Mouse (Mus musculus): Measurements from ENCODE around the gene Cops7a.

Gene Cops7a

DNA sequence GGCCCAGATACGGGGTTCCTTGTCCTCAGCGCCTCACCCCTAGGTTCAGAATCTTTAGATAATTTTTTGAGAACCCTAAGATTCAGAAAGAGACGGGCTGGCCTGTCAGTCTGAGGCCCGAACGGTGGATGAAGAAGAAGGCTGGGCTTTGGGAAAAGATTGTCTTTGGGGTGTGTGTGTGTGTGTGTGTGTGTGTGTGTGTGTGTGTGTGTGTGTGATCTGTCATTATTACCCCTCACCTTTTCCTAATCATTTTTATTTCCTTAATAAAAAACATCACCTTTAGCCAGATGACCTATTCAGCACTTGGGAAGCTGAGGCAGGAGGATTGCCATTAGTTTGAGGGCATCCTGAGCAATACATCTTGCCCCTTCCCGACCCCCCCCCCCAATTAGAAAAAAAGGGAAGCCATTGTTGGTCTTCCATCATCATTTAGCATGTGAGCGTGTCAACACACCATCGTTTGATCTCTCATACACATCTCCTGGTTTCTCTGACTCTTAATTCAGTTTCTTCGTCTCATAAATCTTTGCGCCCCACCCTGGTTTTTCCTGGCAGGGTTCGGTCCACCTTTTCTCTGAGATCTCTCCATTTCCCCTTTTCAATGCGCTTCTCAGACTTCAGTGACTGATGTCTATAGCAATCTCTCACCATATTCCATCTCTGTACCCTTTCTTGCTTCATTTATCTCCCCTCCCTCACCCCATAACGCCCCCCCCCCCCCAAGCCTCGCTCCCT, 46.3 kb downstream of the Cops7a start:
- DNase-seq (ENCODE audit: low spot score), result peak; percentile 67

DNA sequence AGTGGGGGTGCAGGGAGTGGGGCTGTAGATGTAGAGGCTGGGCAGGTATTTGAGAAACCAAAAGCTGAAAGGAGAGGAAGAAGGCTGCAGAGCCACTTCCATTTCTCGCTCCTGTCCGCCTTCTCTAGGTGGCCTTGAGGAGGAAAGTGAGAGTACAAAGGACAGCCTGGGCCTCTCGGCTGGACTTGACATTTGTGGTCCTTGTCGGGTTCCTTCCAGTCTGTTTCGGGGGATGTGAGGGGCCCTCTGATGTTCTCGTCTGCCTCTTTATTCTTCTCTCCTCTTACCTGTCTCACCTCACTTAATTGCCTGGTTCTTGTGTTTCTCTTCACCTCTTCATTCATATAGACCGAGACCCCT, 47.0 kb downstream of the Cops7a start:
- DNase-seq (ENCODE audit: low spot score), result no peak

DNA sequence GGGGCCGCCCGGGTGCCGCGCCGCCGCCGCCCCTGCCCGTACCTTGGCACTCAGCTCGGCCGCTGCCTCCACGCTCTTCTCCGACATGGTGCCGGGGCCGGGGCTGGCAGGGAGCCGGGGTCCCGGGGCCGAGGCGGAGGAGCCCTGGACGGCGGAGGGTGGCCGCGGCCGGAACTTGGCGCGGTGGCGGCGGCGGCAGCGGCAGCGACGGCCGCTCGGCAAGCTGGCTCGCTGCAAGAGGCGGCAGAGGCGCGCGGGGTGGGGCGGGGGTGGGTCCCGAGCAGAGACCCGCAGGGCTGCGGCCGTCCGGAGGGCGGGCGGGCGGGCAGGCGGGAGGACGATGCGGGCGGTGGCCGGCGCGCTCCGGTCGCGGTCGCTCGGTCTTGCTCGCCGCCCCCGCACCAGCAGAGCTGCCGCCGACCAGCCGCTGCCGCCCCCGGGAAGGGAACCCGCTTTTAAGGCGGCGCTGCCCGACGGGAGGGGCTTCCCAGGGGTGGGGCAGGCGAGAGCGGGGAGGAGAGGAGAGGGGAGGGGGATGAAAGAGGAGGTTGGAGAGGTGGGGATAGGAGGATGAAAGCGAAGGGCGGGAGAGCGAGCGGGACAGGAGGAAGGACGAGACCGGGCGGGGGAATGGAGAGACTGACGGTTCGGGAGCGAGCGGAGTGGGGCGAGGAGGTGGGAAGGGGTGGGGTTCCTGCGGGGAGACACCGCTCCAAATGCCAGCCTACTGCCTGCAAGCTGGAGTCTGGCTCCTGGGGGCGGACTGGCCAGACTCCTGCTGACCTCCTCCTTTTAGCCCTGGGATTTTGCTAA, 47.6 kb downstream of the Cops7a start:
- peak; percentile 94 for DNase-seq (ENCODE audit: low spot score)

DNA sequence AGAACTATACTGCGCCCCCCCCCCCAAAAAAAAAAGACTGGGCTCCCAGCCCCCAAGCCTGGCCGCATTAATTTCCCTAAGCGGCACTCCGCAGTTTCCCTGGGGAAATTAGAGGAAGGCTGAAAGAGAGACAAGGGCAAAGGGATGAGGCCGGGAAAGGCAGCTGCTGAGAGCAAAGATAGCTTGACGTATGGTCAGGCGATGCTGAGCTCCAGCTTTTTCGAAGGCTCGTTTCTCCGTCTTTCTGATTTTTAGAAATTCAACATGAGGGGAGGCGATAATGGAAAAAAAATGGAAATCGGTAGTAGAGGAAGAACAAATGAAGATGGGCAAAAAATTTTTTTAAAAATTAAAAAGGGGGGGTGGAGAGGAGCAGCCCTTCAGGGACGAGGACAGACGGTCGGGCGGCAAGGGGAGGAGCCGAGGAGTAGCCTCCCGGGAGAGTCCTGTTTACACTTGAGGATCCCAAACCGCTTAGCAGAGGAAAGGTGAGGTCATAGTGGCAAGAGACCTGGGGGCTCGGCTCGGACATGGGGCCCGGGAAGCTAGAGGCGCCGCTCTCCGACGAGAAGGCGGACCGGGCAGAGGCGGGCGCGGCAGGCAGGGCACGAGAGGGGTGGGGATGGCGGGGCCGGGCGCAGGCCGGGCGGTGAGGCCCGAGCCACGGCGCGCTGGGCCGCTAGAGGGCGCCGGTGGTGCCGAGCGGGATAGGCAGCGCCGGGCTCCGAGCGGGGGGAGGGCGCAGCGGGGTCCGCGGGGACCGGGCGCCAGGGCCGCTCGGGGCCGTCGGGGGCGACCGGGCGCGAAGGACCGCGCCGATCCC, 48.4 kb downstream of the Cops7a start:
- DNase-seq (ENCODE audit: low spot score), result peak; percentile 89

DNA sequence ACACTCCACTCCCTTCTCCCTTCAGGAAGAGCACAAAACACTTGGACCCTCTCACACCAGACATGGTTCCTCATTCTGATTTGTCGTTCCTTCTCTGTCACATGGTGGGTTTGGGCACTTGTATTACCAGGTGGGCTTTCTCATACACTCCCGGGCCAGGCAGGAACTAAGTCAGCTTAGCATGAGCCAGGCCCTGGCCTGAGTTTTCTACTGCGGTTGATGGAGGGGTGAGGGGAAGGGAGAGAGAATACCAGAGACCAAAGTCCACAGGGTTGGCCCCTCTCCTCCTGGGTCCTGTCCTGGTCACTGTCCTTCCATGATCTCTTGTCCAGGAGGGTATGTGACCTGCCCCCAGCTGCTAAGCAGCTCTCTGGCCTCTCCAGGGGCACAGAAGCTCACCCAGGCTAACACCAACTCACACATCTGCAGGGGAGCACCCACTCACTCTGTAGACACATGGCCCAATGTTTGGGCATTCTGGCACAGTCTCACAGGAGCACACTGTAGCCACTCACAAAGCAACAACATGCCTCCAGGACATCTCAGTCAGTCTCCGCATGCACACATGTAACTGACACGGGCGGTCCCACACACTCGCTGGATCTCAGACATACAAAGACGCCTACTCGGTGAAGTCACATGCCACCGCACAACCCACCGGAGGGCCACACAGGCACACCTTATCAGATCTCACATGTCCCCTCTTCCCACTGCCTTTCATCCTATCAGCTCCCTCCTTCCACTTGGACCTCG, 49.2 kb downstream of the Cops7a start:
- peak; percentile 57 for DNase-seq (ENCODE audit: low spot score)

DNA sequence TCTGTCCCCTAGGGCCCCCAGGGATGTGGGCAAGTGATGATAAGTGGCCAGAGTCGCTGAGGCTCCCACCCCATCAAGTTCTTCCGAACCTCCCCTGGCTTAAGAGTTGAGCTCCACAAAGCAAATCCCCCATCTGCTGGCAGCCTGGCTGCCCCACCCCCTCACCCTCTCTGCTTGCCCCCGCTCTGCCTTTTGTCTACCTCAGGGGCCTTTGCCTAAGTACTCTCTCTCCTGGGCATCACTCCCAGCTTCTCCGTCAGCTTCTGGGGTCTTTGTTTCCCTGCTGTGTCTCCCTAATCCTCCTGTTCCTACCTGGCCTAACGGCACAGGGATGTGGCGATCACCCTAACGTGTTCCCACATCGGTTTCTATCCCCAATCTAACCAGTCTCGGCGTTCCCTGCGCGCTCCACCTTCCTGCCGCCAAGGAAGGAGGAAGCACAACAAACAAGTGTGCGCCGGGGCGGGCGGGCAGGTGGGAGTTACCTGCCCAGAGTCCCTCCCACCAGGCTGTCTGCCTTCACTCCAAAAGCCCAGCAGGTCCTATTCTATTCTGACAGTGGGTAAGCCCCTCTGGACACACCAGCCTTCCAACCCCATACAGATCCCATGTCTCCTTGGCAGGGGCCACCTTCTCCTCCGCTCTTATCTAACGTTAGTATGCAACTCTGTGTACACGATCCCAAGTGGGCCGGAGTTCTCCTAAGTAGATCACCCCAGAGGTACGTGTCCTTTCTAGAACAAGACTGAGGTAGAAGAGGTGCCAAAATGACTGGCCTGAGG, 50.0 kb downstream of the Cops7a start:
- DNase-seq (ENCODE audit: low spot score), result no peak

DNA sequence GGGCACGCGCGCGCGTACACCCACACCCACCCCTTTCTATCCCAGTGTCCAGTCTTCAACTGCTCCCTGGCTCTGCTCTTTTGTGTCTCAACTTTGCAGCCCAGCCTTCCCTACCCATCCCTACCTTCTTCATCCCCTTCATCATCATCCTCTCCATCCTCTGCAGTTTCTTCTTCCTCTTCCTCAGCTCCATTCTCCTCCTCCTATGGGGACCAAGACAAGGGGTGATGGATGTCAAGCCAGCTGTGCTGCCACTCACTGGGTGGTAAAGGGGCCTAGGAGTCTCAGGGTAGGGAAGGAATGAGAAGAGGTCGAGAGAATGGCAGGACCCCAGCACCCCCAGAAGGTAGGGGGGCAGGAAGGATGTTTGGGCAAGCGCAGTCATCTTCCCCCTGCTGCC, 50.8 kb downstream of the Cops7a start:
- no peak for DNase-seq (ENCODE audit: low spot score)

DNA sequence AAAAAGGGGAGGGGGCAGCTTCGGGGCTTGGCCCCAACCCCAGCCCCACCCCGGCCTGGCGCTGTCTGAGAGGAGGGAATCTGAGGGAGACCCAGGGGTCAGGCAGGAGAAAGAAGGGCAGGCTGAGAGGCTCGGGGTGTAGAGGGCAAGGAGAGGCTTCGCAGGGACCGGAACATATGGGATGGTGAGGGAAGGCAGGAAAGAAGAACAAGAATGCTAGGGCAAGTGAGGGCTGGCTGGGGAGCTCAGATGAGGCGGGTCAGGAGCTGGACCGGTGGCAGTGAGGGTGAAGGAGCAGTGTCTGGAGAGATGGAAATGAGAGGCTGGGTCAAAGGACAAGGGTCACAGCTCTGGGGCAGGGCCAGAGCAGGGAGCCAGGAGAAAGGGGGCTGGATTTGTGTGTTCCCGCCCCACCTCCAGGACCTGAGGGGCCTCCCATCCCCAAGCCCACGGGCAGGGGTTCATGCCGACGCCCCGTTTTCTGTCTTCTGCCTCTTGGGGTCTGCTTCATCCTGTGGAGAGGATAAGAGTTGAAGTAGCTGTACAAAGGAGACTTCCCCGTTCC, 51.5 kb downstream of the Cops7a start:
- DNase-seq (ENCODE audit: low spot score), result no peak

DNA sequence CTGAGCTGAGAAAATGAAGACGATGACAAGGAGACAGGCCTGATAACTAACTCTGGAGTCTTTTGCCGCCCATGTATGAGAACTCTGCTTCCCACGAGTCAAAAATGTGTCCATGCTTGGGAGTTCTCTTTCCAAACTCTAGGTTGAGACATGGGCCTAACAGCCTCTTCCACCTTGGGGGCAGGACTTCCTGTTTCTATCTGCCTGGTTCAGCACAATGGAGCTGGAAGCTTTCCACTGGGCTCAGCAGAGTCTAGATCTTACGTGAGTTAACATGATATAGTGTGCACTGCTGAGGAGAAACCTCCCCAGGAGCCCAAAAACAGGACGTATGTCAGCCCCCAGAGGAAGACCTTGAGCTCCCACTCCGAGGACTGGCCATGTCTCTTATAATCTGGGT, 52.1 kb downstream of the Cops7a start:
- peak; percentile 31 for DNase-seq (ENCODE audit: low spot score)

DNA sequence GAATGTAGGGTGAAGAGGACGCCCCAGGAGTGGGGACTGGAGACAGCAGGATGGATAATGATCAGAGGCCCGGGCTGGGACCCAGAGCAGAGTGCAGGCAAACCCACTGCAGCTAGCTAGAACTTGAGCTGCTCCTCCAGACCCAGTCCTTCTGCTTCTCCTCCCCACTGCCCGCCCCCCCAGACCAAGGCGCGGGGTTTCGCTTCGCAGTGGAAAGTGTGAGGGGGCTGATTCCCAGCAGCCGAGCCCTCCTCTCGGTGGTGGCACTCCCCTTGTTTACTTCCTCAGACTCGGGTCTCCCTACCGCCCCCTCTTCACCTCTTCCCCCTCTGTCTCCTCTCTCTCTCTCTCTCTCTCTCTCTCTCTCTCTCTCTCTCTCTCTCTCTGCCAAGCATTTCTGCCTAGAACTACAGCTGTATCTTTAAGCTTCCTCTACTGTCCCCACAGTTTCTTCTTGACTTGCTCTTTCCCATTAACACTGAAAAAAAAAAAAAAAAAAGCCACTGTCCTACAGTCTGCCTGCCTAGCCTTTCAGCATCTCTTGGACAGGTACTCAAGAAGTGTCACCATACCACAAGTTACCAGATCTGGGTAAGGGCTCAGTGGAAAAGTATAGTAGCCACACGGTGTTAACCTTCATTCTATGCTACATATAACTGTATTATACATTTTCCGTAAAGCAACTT, 53.7 kb downstream of the Cops7a start, which contains the start of gene Lag3:
TSS of gene Lag3 (minus strand) at position 173 of the 686 bp plus-strand sequence.
- DNase-seq (ENCODE audit: low spot score), result no peak

DNA sequence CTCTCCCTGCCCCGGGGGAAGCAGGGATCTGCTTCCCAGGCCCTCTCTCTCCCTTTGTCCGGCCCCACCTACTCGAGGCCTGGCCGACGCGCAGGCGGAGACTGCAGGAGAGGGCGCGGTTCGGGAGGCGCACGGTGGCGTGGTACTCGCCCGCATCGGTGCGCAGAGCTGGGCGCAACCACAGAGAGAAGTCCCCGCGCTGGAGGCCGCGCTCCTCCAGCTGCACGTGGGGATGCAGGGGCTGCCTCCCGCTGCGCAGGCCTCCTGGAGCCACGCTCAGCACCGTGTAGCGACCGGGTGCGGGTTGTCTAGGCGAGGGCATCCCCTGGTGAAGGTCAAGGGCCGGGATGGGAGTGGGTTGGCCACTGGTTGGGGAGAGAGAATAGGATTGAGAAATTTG, 55.3 kb downstream of the Cops7a start:
- no peak for DNase-seq (ENCODE audit: low spot score)
